Mouse (Mus musculus) liver, embryonic 13.5 days (tissue): ENCODE results near the gene Gorasp2. TPM values are rescaled to one million over a fixed set of nuclear protein-coding genes. Genes with fewer than 3 reads are reported as not detected.
A peak's percentile ranks its signal among the peaks of the same experiment; 100 is the strongest.

Experiments used
- ATAC-seq: fragments of 200-750 bp; cut with Nextera tagmentation; 2 replicates; pipeline ENCODE4 v1.8.0; 2017; ENCODE audit warnings: low read depth, mild to moderate bottlenecking, moderate number of reproducible peaks, moderate library complexity
- DNase-seq: peaks from one replicate; pipeline ENCODE4 v3.0.0; 2022
- H3K27ac ChIP-seq: fragments of 300-500 bp; sonication (generic); 2 replicates; pipeline ENCODE4 v1.5.1; 2015; ENCODE audit warnings: moderate library complexity, mild to moderate bottlenecking, inconsistent platforms
- H3K27me3 ChIP-seq: fragments of 300-500 bp; sonication (generic); 2 replicates; pipeline ENCODE4 v1.6.1; 2015; ENCODE audit warnings: mild to moderate bottlenecking, inconsistent platforms
- H3K36me3 ChIP-seq: fragments of 300-500 bp; sonication (generic); 2 replicates; pipeline ENCODE4 v1.6.1; 2015; ENCODE audit warnings: mild to moderate bottlenecking, inconsistent platforms
- H3K4me1 ChIP-seq: fragments of 300-500 bp; sonication (generic); replicated peaks from 2 replicates; pipeline ENCODE4 v1.6.1; 2015; ENCODE audit warnings: inconsistent platforms
- H3K4me2 ChIP-seq: fragments of 300-500 bp; sonication (generic); 2 replicates; pipeline ENCODE4 v1.6.1; 2015; ENCODE audit warnings: inconsistent platforms, mild to moderate bottlenecking, moderate library complexity
- H3K4me3 ChIP-seq: fragments of 300-500 bp; sonication (generic); replicated peaks from 2 replicates; pipeline ENCODE4 v1.5.1; 2015; ENCODE audit warnings: mild to moderate bottlenecking, inconsistent platforms
- H3K9ac ChIP-seq: fragments of 300-500 bp; sonication (generic); 2 replicates; pipeline ENCODE4 v1.6.1; 2015; ENCODE audit warnings: mild to moderate bottlenecking, inconsistent platforms
- H3K9me3 ChIP-seq: fragments of 300-500 bp; sonication (generic); replicated peaks from 2 replicates; pipeline ENCODE4 v1.6.1; 2016; ENCODE audit warnings: inconsistent platforms
- WGBS: fragments of 180-500 bp; shearing (Covaris S2); methylation state at CpG from one replicate; pipeline ENCODE4 v1.1.7; 2015; ENCODE audit not compliant: insufficient replicate concordance; 5-methylcytosine and 5-hydroxymethylcytosine counted together
- polyA plus RNA-seq: library from polyadenylated mRNA; unstranded; fragments of >200 nt; fragmentation: Nextera tagmentation; extraction: Ambion mirVana; gene quantifications from 2 replicates; pipeline ENCODE4 v1.2.1, GENCODE M21; 2015

Gene Gorasp2
- polyA plus RNA-seq: 62.2 and 72.2 TPM in 2 replicates

- peaks cover 13% of the 10 kb centered on the region for H3K27me3 ChIP-seq
- no peaks in the 10 kb centered on the region for H3K36me3 ChIP-seq
- H3K4me1 ChIP-seq: peaks cover 39% of the 10 kb centered on the region
- ATAC-seq (peak; percentile 95), DNase-seq (peak; percentile 93)
- peak within 1 kb of the TSS; percentile 81 for H3K4me3 ChIP-seq
- H3K9ac ChIP-seq: peak within 1 kb of the TSS; percentile 95
- H3K4me2 ChIP-seq: peak within 1 kb of the TSS; percentile 87
- no peaks in the 10 kb centered on the region for H3K9me3 ChIP-seq
- H3K27ac ChIP-seq: peak within 1 kb of the TSS; percentile 92
- 2% methylated on average over 64 of the region's 64 CpGs for WGBS
Observed at GRCm38 (mm10) chr2:70660887-70661714, at the start of gene Gorasp2. Gene Gorasp2, plus strand, starts transcription at chr2:70661576.

GRCm38 (mm10) chr2:70614745-70615351, 46.5 kb upstream of the Gorasp2 start:
- Histone ChIP-seq H3K36me3 (no peaks in the 10 kb centered on the region), H3K4me1 (no peaks in the 10 kb centered on the region), H3K4me2 (no peak overlapping the region), H3K27ac (no peak overlapping the region), H3K9ac (no peak overlapping the region), H3K27me3 (no peaks in the 10 kb centered on the region), H3K9me3 (no peaks in the 10 kb centered on the region), H3K4me3 (no peak overlapping the region)
- 59% methylated on average over 7 of the region's 7 CpGs for WGBS
- DNase-seq (no peak), ATAC-seq (no peak)

GRCm38 (mm10) chr2:70616076-70616475, 45.3 kb upstream of the Gorasp2 start:
- Histone ChIP-seq H3K9me3 (no peaks in the 10 kb centered on the region), H3K4me3 (no peak overlapping the region), H3K4me1 (no peaks in the 10 kb centered on the region), H3K4me2 (no peak overlapping the region), H3K9ac (no peak overlapping the region), H3K27ac (no peak overlapping the region), H3K27me3 (no peaks in the 10 kb centered on the region), H3K36me3 (no peaks in the 10 kb centered on the region)
- no peak for ATAC-seq
- DNase-seq: no peak
- WGBS: 71% methylated on average over 2 of the region's 2 CpGs

- no peak for DNase-seq
- 54% methylated on average over 3 of the region's 3 CpGs for WGBS
Observed at GRCm38 (mm10) chr2:70616617-70617016, 44.8 kb upstream of the Gorasp2 start.

GRCm38 (mm10) chr2:70619232-70619835, 42.0 kb upstream of the Gorasp2 start:
- ATAC-seq: no peak
- Histone ChIP-seq H3K4me1 (no peaks in the 10 kb centered on the region), H3K27ac (no peak overlapping the region), H3K36me3 (no peaks in the 10 kb centered on the region), H3K27me3 (no peaks in the 10 kb centered on the region), H3K9ac (no peak overlapping the region), H3K4me3 (no peak overlapping the region), H3K9me3 (no peaks in the 10 kb centered on the region), H3K4me2 (no peak overlapping the region)
- no peak for DNase-seq
- whole genome bisulfite sequencing: 82% methylated on average over 6 of the region's 6 CpGs

More at GRCm38 (mm10) chr2:70616617-70617016, 44.8 kb upstream of the Gorasp2 start:
- Histone ChIP-seq H3K36me3 (no peaks in the 10 kb centered on the region), H3K9ac (no peak overlapping the region), H3K4me1 (no peaks in the 10 kb centered on the region), H3K27me3 (no peaks in the 10 kb centered on the region), H3K4me3 (no peak overlapping the region), H3K4me2 (no peak overlapping the region), H3K9me3 (no peaks in the 10 kb centered on the region), H3K27ac (no peak overlapping the region)
- ATAC-seq: no peak

GRCm38 (mm10) chr2:70620225-70620624, 41.2 kb upstream of the Gorasp2 start:
- H3K4me1 ChIP-seq: no peaks in the 10 kb centered on the region
- no peak overlapping the region for H3K4me3 ChIP-seq
- H3K27me3 ChIP-seq: no peaks in the 10 kb centered on the region
- 21% methylated on average over 6 of the region's 6 CpGs for WGBS
- no peaks in the 10 kb centered on the region for H3K36me3 ChIP-seq
- no peaks in the 10 kb centered on the region for H3K9me3 ChIP-seq
- H3K9ac ChIP-seq: no peak overlapping the region
- no peak overlapping the region for H3K27ac ChIP-seq
- DNase-seq (peak; percentile 6), ATAC-seq (no peak)
- H3K4me2 ChIP-seq: no peak overlapping the region

GRCm38 (mm10) chr2:70622244-70622643, 39.1 kb upstream of the Gorasp2 start:
- Histone ChIP-seq H3K9me3 (0 out of 2 replicates have a peak, but pooled peaks cover 2% of the 10 kb centered on the region), H3K27ac (no peak overlapping the region), H3K4me2 (no peak overlapping the region), H3K9ac (no peak overlapping the region), H3K4me1 (no peaks in the 10 kb centered on the region), H3K27me3 (no peaks in the 10 kb centered on the region), H3K4me3 (no peak overlapping the region), H3K36me3 (no peaks in the 10 kb centered on the region)
- DNase-seq: no peak
- 33% methylated on average over 4 of the region's 4 CpGs for WGBS
- ATAC-seq: no peak

- ATAC-seq (no peak), DNase-seq (no peak)
- Histone ChIP-seq H3K4me3 (no peak overlapping the region), H3K36me3 (no peaks in the 10 kb centered on the region), H3K9me3 (0 out of 2 replicates have a peak, but pooled peaks cover 7% of the 10 kb centered on the region), H3K9ac (no peak overlapping the region), H3K27ac (no peak overlapping the region), H3K27me3 (no peaks in the 10 kb centered on the region), H3K4me2 (no peak overlapping the region), H3K4me1 (no peaks in the 10 kb centered on the region)
- WGBS: 40% methylated on average over 7 of the region's 7 CpGs
Observed at GRCm38 (mm10) chr2:70625761-70626160, 35.6 kb upstream of the Gorasp2 start.

GRCm38 (mm10) chr2:70628397-70628796, 33.0 kb upstream of the Gorasp2 start:
- no peak overlapping the region for H3K27ac ChIP-seq
- no peak for DNase-seq
- H3K4me1 ChIP-seq: no peaks in the 10 kb centered on the region
- no peak for ATAC-seq
- H3K9me3 ChIP-seq: 0 out of 2 replicates have a peak, but pooled peaks cover 7% of the 10 kb centered on the region
- H3K4me3 ChIP-seq: no peak overlapping the region
- no peak overlapping the region for H3K4me2 ChIP-seq
- no peaks in the 10 kb centered on the region for H3K27me3 ChIP-seq
- H3K9ac ChIP-seq: no peak overlapping the region
- 44% methylated on average over 12 of the region's 12 CpGs for WGBS
- no peaks in the 10 kb centered on the region for H3K36me3 ChIP-seq

- no peaks in the 10 kb centered on the region for H3K4me1 ChIP-seq
- no peak overlapping the region for H3K4me3 ChIP-seq
- 0 out of 2 replicates have a peak, but pooled peaks cover 7% of the 10 kb centered on the region for H3K9me3 ChIP-seq
- H3K9ac ChIP-seq: no peak overlapping the region
- no peak for DNase-seq
- ATAC-seq: no peak
- no peak overlapping the region for H3K4me2 ChIP-seq
- H3K27ac ChIP-seq: no peak overlapping the region
- H3K27me3 ChIP-seq: no peaks in the 10 kb centered on the region
- H3K36me3 ChIP-seq: no peaks in the 10 kb centered on the region
- WGBS: 24% methylated on average over 10 of the region's 10 CpGs
Observed at GRCm38 (mm10) chr2:70629339-70629761, 32.0 kb upstream of the Gorasp2 start.

GRCm38 (mm10) chr2:70629921-70630320, 31.5 kb upstream of the Gorasp2 start:
- DNase-seq (no peak), ATAC-seq (no peak)
- no peak overlapping the region for H3K4me2 ChIP-seq
- WGBS: 47% methylated on average over 3 of the region's 3 CpGs
- no peak overlapping the region for H3K4me3 ChIP-seq
- H3K9me3 ChIP-seq: 0 out of 2 replicates have a peak, but pooled peaks cover 7% of the 10 kb centered on the region
- H3K27ac ChIP-seq: no peak overlapping the region
- no peaks in the 10 kb centered on the region for H3K4me1 ChIP-seq
- no peak overlapping the region for H3K9ac ChIP-seq
- H3K36me3 ChIP-seq: no peaks in the 10 kb centered on the region
- H3K27me3 ChIP-seq: no peaks in the 10 kb centered on the region
